Mouse (Mus musculus) cerebellum, adult (tissue): Measurements from ENCODE around the gene Zscan25.
"Not testable (repeated sequence)": the region's sequence is repeated elsewhere in the genome, so short reads cannot be mapped to it uniquely, and the experiment has no call there.

Experiments
- ATAC-seq: cut with Nextera tagmentation; 2 replicates; pipeline ENCODE4 v1.9.2; 2017; ENCODE audit warnings: mild to moderate bottlenecking, moderate library complexity, mixed read lengths; ENCODE audit not compliant: insufficient number of reproducible peaks, low FRiP score, low TSS enrichment

Gene Zscan25

GRCm38 (mm10) chr5:145280371-145281143, at the start of gene Zscan25:
Gene Zscan25, plus strand, starts transcription at chr5:145280500.
- peak; percentile 99 for ATAC-seq

GRCm38 (mm10) chr5:145230641-145231040, 49.7 kb upstream of the Zscan25 start:
- no peak for ATAC-seq

GRCm38 (mm10) chr5:145231367-145231871, 48.9 kb upstream of the Zscan25 start, which contains the start of gene Zfp655:
Gene Zfp655, plus strand, starts transcription at chr5:145231715.
- peak; percentile 96 for ATAC-seq

- peak; percentile 36 for ATAC-seq
These were observed 48.3 kb upstream of the Zscan25 start for GRCm38 (mm10) chr5:145231893-145232411.

GRCm38 (mm10) chr5:145234636-145235035, 45.7 kb upstream of the Zscan25 start:
- ATAC-seq, result no peak

GRCm38 (mm10) chr5:145249520-145249919, 30.8 kb upstream of the Zscan25 start:
- ATAC-seq, result no peak

- not testable (repeated sequence) for ATAC-seq
These were observed 6.7 kb upstream of the Zscan25 start for GRCm38 (mm10) chr5:145273568-145273967.

GRCm38 (mm10) chr5:145279948-145280347, 352 bp upstream of the Zscan25 start:
- ATAC-seq, result no peak

- no peak for ATAC-seq
These were observed 8.1 kb downstream of the Zscan25 start for GRCm38 (mm10) chr5:145288382-145288781.

GRCm38 (mm10) chr5:145290697-145291096, 10.4 kb downstream of the Zscan25 start:
- ATAC-seq, result no peak

GRCm38 (mm10) chr5:145292398-145292797, 12.1 kb downstream of the Zscan25 start:
- ATAC-seq, result no peak

- no peak for ATAC-seq
These were observed 20.2 kb downstream of the Zscan25 start for GRCm38 (mm10) chr5:145300469-145300868.

GRCm38 (mm10) chr5:145301796-145302195, 21.5 kb downstream of the Zscan25 start:
- ATAC-seq, result not testable (repeated sequence)

GRCm38 (mm10) chr5:145302424-145302823, 22.1 kb downstream of the Zscan25 start:
- ATAC-seq, result no peak

GRCm38 (mm10) chr5:145306953-145307352, 26.7 kb downstream of the Zscan25 start:
- not testable (repeated sequence) for ATAC-seq

GRCm38 (mm10) chr5:145307811-145308210, 27.5 kb downstream of the Zscan25 start:
- ATAC-seq, result not testable (repeated sequence)

GRCm38 (mm10) chr5:145313845-145314244, 33.5 kb downstream of the Zscan25 start:
- ATAC-seq, result no peak

- no peak for ATAC-seq
These were observed 36.8 kb downstream of the Zscan25 start for GRCm38 (mm10) chr5:145317141-145317540.

GRCm38 (mm10) chr5:145338756-145339155, 58.5 kb downstream of the Zscan25 start:
- not testable (repeated sequence) for ATAC-seq
